Mouse (Mus musculus) lung, postnatal 0 days (tissue): ENCODE measurements around the gene Hs6st1. TPM values are rescaled to one million over a fixed set of nuclear protein-coding genes. Genes with fewer than 3 reads are reported as not detected.
A peak's percentile ranks its signal among the peaks of the same experiment; 100 is the strongest.

Experiments
- ATAC-seq: fragments of 200-750 bp; cut with Nextera tagmentation; 2 replicates; pipeline ENCODE4 v1.8.0; 2017; ENCODE audit warnings: moderate library complexity
- DNase-seq: peaks from one replicate; pipeline ENCODE4 v3.0.0-alpha.2; 2016; ENCODE audit warnings: low spot score
- H3K27ac ChIP-seq: fragments of 300-500 bp; sonication (generic); 2 replicates; pipeline ENCODE4 v1.5.1; 2014; ENCODE audit warnings: antibody characterized with exemption, mild to moderate bottlenecking, low read length, mixed read lengths
- H3K27me3 ChIP-seq: fragments of 300-500 bp; sonication (generic); replicated peaks from 2 replicates; pipeline ENCODE4 v1.6.1; 2014; ENCODE audit warnings: low read length, mixed read lengths; ENCODE audit not compliant: insufficient read depth
- H3K36me3 ChIP-seq: fragments of 300-500 bp; sonication (generic); 2 replicates; pipeline ENCODE4 v1.6.1; 2014; ENCODE audit warnings: low read length, mixed read lengths; ENCODE audit not compliant: insufficient read depth
- H3K4me1 ChIP-seq: fragments of 300-500 bp; sonication (generic); 2 replicates; pipeline ENCODE4 v1.6.1; 2014; ENCODE audit warnings: antibody characterized with exemption, low read depth, low read length, mixed read lengths; ENCODE audit not compliant: insufficient read depth
- H3K4me2 ChIP-seq: fragments of 300-500 bp; sonication (generic); replicated peaks from 2 replicates; pipeline ENCODE4 v1.6.1; 2014; ENCODE audit warnings: low read depth, mild to moderate bottlenecking, low read length, moderate library complexity, mixed read lengths
- H3K4me3 ChIP-seq: fragments of 300-500 bp; sonication (generic); 2 replicates; pipeline ENCODE4 v1.5.1; 2014; ENCODE audit warnings: low read depth, low read length
- H3K9ac ChIP-seq: fragments of 300-500 bp; sonication (generic); replicated peaks from 2 replicates; pipeline ENCODE4 v1.6.1; 2014; ENCODE audit warnings: low read depth, mild to moderate bottlenecking
- H3K9me3 ChIP-seq: fragments of 300-500 bp; sonication (generic); 2 replicates; pipeline ENCODE4 v1.6.1; 2016; ENCODE audit warnings: low read length, mixed read lengths
- CTCF ChIP-seq: IDR thresholded peaks from 2 replicates; pipeline ENCODE4 v1.5.1; 2016; ENCODE audit warnings: antibody characterized with exemption, mild to moderate bottlenecking
- EP300 ChIP-seq: IDR thresholded peaks from 2 replicates; pipeline ENCODE4 v1.6.1; 2016; ENCODE audit warnings: antibody characterized with exemption, mild to moderate bottlenecking, control low read depth
- WGBS: fragments of 180-500 bp; shearing (Covaris S2); extraction: QIAGEN DNeasy Blood & Tissue Kit; methylation state at CpG from one replicate; pipeline ENCODE4 v1.1.7; 2014; 5-methylcytosine and 5-hydroxymethylcytosine counted together
- microRNA-seq: library from miRNA; unstranded; fragments of <30 nt; microRNA quantifications from one replicate; pipeline ENCODE4, GENCODE M21; 2016
- polyA plus RNA-seq: library from polyadenylated mRNA; unstranded; fragments of >200 nt; fragmentation: Nextera tagmentation; extraction: Ambion mirVana; gene quantifications from 2 replicates; pipeline ENCODE4 v1.2.1, GENCODE M21; 2015

The Hs6st1 gene
- polyA plus RNA-seq, 1 experiment from 2014 or later = 4.9 TPM

DNA sequence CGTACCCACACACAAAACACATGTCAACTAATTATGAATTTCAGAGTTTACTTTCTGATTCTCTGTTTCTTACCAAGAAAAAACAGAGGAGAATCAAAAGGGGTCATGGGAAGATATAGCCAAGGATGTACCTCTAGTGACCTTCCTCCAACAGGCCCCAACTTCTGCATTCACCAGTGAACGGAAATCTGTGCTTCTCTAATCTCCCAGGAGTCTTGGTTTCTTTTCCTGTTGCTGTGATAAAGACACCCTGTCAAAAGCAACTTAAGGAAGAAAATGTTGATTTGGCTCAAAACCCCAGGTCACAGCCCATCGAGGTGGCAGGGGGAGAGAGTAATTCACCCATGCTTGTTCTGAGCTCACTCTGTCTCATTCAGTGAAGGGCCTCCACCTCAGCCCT is 65.4 kb downstream of the Hs6st1 start:
- no peak for TF ChIP-seq CTCF
- no peak for TF ChIP-seq EP300
- no peak for ATAC-seq
- Histone ChIP-seq H3K9me3 (no peaks in the 10 kb centered on the region), H3K36me3 (no peaks in the 10 kb centered on the region), H3K4me3 (no peak overlapping the region), H3K27me3 (no peaks in the 10 kb centered on the region), H3K27ac (no peak overlapping the region), H3K9ac (no peak overlapping the region), H3K4me2 (no peak overlapping the region), H3K4me1 (no peaks in the 10 kb centered on the region)
- whole genome bisulfite sequencing = 67% methylated on average over 3 of the region's 3 CpGs
- DNase-seq = no peak

DNA sequence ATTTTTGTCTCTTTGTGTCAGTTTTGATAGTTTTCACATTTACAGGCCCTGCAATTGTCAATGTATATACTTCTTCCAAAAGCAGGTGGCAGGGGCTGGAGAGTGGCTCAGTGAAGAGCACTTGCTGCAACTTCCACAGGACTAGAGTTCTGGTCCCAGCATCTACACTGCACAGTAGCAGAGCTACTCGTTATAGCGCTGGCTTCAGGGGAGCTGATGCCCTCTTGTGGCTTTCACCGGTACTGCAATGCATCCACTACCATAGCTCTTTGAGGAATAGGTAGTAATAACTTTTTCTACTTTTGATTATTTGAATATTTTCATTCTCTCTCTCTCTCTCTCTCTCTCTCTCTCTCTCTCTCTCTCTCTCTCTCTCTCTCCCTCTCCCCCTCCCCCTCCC is 66.4 kb downstream of the Hs6st1 start:
- DNase-seq (peak; percentile 70), ATAC-seq (peak; percentile 61; the same call in 1 of the 2 replicates)
- WGBS = 2% methylated on average over 3 of the region's 3 CpGs
- Histone ChIP-seq H3K27me3 (no peaks in the 10 kb centered on the region), H3K9ac (no peak overlapping the region), H3K9me3 (no peaks in the 10 kb centered on the region), H3K4me3 (no peak overlapping the region), H3K36me3 (no peaks in the 10 kb centered on the region), H3K27ac (no peak overlapping the region), H3K4me1 (no peaks in the 10 kb centered on the region), H3K4me2 (no peak overlapping the region)
- TF ChIP-seq CTCF (peak; percentile 95), EP300 (no peak)

DNA sequence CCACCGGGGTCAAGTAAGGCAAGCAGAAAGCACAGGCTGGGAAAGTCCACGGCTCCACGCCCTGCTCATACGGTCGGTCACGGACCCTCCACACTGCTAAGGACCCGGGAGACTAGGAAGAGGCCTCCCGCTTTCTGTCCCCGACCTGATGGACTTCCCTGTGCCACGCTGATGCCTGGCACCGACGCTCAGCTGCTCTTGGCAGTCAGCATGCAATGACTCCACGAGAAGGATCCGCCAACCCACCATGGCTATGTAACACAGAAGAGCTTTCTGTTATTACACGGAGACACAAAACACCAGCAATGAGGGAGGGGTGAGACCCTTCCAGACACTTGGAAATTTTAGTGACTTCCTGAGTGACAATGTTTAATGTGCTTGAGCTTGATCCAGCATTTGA is 72.1 kb downstream of the Hs6st1 start:
- Histone ChIP-seq H3K9me3 (no peaks in the 10 kb centered on the region), H3K4me1 (no peaks in the 10 kb centered on the region), H3K27ac (no peak overlapping the region), H3K36me3 (peaks cover 12% of the 10 kb centered on the region), H3K4me2 (no peak overlapping the region), H3K27me3 (no peaks in the 10 kb centered on the region), H3K9ac (no peak overlapping the region), H3K4me3 (no peak overlapping the region)
- DNase-seq (no peak), ATAC-seq (no peak)
- TF ChIP-seq EP300 = no peak
- TF ChIP-seq CTCF = no peak
- WGBS = 91% methylated on average over 15 of the region's 15 CpGs

DNA sequence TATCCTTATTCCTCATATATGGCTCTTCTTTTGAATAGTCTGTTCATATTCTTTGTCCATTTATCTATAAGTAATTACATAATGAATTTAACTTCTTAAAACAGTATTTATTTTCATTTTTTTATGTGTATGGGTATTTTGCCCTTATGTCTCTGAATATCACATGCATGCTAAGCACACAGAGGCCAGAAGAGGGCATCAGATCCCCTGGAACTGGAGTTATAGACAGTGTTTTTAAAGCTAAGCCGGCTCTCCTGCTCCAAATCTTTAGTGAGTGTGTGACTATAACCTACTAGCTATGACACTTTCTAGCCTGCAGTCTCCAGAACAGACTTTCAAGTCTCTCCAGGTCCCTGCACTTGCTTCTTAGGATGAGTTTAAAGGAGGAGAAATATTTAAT is 76.8 kb downstream of the Hs6st1 start:
- Histone ChIP-seq H3K4me1 (no peaks in the 10 kb centered on the region), H3K9ac (no peak overlapping the region), H3K36me3 (peaks cover 37% of the 10 kb centered on the region), H3K4me2 (no peak overlapping the region), H3K27me3 (no peaks in the 10 kb centered on the region), H3K27ac (no peak overlapping the region), H3K4me3 (no peak overlapping the region), H3K9me3 (no peaks in the 10 kb centered on the region)
- ATAC-seq (no peak), DNase-seq (peak; percentile 57)
- 16% methylated on average over 1 of the region's 1 CpGs for WGBS
- no peak for TF ChIP-seq EP300
- TF ChIP-seq CTCF = peak; percentile 67

DNA sequence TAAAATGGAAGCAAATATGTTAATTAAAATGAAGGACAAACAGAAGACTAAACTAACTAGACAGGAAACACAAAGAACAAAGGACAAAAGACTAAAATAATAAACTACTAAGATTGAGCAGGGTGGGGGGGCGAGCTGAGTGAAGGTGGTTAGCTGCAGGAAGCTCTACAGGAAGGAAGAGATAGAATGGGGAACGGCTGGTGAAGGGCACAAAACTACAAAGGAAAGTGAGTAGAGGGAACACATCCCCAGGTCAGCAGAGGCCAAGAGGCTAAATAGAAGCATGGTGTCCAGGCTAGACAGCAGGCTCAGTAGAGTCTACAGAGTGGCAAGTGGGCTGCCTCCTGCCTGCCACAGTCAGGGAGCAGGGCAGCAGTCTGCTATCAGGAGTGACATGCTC is 80.6 kb downstream of the Hs6st1 start:
- H3K4me2 ChIP-seq = no peak overlapping the region
- DNase-seq (no peak), ATAC-seq (no peak)
- no peak overlapping the region for H3K9ac ChIP-seq
- H3K4me1 ChIP-seq = no peaks in the 10 kb centered on the region
- peaks cover 60% of the 10 kb centered on the region; the same call in 1 of the 2 replicates for H3K36me3 ChIP-seq
- TF ChIP-seq EP300 (no peak), CTCF (no peak)
- H3K9me3 ChIP-seq = no peaks in the 10 kb centered on the region
- H3K27ac ChIP-seq = no peak overlapping the region
- WGBS = 57% methylated on average over 2 of the region's 2 CpGs
- no peaks in the 10 kb centered on the region for H3K27me3 ChIP-seq
- H3K4me3 ChIP-seq = no peak overlapping the region

DNA sequence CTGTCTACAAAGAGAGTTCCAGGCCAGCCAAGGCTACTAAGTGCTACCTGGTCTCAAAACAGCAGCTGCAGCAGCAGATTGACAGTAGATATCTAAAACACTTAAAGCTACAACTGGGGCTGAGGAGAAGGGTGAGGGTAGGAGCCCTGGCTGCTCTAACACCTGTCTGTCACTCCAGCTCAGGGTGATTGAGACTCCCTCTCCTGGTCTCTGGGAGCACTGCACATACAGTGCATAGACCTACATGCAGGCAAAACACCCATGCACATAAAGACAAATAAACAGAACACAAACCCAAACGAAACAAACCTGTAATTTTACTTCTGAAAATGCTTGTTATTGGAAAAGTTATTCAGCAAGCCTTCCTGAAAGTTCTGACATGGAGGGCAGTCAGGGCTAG is 81.2 kb downstream of the Hs6st1 start:
- 67% methylated on average over 1 of the region's 1 CpGs for WGBS
- no peak overlapping the region for H3K9ac ChIP-seq
- no peaks in the 10 kb centered on the region for H3K4me1 ChIP-seq
- no peaks in the 10 kb centered on the region for H3K27me3 ChIP-seq
- H3K36me3 ChIP-seq = peaks cover 59% of the 10 kb centered on the region; the same call in 1 of the 2 replicates
- H3K27ac ChIP-seq = no peak overlapping the region
- H3K4me2 ChIP-seq = no peak overlapping the region
- no peaks in the 10 kb centered on the region for H3K9me3 ChIP-seq
- DNase-seq (no peak), ATAC-seq (no peak)
- no peak overlapping the region for H3K4me3 ChIP-seq
- TF ChIP-seq EP300 (no peak), CTCF (peak; percentile 65)

Small RNAs within 50 kb of the gene (microRNA-seq; reads per million reads assigned to microRNA genes)
- 2.7 reads per million, percentile 5 among the genes with 10 or more reads in this experiment for gene Mir6897

Other genes starting within 250 kb of the Hs6st1 start
- gene Uggt1, start 176.3 kb downstream of the Hs6st1 start, polyA plus RNA-seq = 29.1 and 33.6 TPM in 2 replicates
- gene Neurl3, start 206.3 kb downstream of the Hs6st1 start, polyA plus RNA-seq = 12.7 and 15.9 TPM in 2 replicates
- gene Arid5a, start 239.3 kb downstream of the Hs6st1 start, polyA plus RNA-seq = 14.9 and 15.3 TPM in 2 replicates